Mouse (Mus musculus) kidney, postnatal 25 days (tissue): ENCODE measurements around the gene Ptger3.

ENCODE experiments used
- DNase-seq, 2 experiments: peaks; one replicate each; pipeline ENCODE4 v3.0.0; 2021; ENCODE audit warnings: mixed read lengths in 2 of 2

Gene Ptger3

DNA sequence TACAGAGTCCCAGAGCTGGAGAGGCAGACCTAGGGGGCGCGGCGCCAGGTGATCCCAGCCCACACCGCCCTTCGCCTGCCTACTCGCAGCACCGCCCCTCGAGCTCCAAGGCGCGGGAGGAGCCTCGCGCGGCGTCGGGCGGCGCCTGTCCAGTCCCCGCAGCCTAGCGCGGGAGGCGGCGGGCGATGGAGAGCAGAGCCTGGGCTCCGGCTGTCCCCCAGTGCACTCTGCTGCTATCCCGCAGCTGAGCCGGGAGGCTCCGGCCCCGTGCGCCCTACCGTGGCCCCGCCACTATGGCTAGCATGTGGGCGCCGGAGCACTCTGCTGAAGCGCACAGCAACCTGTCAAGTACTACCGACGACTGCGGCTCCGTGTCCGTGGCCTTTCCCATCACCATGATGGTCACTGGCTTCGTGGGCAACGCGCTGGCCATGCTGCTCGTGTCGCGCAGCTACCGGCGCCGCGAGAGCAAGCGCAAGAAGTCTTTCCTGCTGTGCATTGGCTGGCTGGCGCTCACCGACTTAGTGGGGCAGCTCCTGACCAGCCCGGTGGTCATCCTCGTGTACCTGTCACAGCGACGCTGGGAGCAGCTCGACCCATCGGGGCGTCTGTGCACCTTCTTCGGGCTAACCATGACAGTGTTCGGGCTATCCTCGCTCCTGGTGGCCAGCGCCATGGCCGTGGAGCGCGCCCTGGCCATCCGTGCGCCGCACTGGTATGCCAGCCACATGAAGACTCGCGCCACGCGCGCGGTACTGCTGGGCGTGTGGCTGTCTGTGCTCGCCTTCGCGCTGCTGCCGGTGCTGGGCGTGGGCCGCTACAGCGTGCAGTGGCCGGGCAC, at the start of gene Ptger3:
Gene Ptger3 (plus strand): TSS at position 168 of the 841 bp plus-strand sequence.
- peak; percentile 71 to 84 for DNase-seq

- DNase-seq, result peak in 1 of 2 experiments; percentile 6
These were observed 48.7 kb upstream of the Ptger3 start for GRCm38 (mm10) chr3:157517992-157518391.

DNA sequence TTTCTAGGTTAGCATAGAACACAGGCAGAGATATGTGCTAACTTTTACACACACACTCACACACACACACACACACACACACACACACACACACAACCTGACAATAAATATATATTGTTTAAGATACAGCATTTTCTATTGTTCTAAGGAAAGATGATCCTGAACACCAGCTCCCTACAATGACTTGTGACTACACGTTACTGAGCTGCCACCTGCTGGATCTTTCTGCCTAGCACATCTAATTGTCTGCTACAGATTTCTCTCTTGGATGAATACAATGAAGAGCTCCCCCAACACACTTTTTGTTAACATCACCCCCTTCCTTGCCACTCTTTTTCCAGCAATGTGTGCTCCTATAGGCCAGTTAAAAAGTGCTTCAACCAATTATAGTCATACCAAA, 46.3 kb upstream of the Ptger3 start:
- peak; percentile 35 to 57 for DNase-seq

GRCm38 (mm10) chr3:157523834-157524233, 42.9 kb upstream of the Ptger3 start:
- DNase-seq, result no peak

DNA sequence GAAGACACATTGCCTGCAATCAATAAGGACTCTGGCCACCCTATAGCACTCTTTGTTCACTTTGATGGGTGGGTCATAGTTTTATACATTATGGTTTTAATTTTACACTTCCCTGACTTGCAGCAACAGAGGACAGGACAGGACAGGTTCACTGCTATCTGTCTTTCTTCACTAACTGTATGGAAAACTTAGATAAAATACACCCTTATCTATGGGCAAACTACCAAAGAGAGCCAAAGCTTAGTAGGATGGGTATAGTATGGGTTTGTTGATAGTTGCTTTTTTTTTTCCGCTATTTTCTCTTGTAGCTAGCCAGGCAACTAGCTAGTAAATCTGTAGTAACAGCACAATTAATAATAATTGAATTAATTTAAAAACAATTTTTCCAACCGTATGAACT, 35.1 kb upstream of the Ptger3 start:
- DNase-seq, result no peak

DNA sequence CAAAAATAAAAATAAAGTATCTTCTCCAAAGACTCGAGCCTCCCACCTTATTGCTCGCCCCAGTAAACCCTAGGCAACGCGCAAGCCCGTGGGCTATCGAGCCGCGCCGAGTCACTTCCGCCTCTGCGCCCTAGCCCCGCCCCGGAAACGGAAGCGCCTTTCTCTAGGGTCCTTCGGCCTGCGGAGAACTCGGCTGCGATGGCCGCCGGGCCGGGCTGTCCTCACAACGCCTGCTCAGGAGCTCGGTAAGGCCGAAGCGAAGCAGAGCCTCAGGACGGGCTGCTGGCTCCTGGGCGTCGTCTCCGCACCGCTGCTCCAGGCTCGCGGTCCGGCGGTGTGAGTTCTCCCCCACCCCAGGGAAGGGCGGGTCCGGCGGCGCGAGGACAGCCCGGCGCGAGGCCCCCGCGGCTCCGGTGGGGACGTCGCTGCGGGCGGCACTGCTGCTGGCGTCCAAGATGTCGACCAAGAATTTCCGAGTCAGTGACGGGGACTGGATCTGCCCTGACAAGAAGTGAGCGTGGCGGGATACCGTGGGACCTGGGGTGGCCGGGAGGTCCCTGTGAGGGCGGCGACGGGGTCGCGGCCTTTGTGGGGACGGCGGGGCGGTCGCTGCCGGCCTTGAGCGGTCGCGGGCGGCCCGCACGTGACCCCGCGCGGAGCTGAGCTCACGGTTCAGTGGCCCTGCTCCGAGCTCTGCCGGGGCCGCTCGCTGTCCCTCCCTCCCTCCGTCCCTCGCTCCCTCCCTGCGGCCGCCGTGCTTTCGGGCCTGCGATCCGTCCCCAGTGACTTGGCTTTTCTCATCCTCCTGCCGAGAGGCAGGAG, 32.5 kb upstream of the Ptger3 start, which contains the start of gene Zranb2:
Gene Zranb2 (plus strand): TSS at position 197 of the 822 bp plus-strand sequence.
- peak; percentile 96 for DNase-seq

- no peak for DNase-seq
These were observed 31.8 kb upstream of the Ptger3 start for GRCm38 (mm10) chr3:157534786-157535415.

GRCm38 (mm10) chr3:157549323-157549722, 17.4 kb upstream of the Ptger3 start:
- DNase-seq, result no peak

DNA sequence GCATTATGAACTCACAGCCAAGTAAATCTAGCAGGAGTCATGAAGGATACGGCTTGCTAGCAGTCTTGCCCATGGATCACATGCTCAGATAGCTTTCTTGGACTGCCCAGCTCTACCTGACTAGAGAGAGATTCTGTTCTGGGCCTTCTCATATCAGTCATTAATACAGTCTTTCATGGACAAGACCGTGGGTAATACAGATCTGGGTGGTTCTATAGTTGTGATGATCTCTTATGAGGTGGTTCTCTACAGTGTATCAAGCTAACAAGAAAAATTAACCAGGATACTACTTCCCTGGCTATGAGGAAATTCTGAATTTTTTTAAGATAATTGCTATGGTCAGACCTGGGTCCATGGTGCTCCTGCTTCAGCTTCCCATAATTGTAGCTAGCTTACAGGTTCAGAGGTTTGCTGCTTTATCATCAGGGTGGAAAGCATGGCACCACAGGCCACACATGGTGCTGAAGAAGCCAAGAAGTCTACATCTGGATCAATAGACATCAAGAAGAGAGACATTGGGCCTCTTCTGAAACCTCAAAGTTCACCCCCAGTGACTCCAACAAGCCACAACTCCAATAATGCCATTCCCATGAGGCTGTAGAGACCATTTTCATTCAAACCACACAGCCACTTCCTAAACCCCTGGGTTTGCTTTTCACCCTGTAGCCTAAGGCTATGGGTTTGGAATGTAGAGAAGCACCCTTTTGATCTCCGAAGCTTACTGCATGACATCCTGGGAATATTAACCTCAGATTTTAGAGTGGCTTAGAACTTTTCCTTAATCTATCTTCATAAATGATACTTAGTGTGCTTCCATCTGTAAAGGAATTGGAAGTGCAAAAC, 16.7 kb upstream of the Ptger3 start:
- no peak for DNase-seq

DNA sequence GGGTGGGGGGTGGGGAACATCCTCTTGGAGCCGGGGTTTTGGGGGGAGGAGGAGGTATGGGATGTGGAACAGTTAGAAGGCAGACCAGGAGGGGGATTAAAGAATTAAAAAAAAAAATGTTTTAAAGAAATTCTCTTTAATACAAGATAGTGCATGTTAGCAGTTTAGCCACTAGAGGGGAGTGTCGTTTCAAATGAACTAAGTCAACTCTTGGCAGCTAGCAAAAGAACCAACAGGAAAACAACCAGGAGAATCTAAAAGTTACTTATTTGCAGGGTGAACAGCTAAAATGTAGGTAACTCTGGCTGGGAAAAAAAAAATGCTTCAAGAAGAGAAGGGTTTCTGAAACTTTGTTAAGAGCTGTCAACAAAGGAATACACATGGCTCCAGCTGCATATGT, 1.5 kb upstream of the Ptger3 start:
- DNase-seq, result peak in 1 of 2 experiments; percentile 61

- peak; percentile 36 to 46 for DNase-seq
These were observed 957 bp downstream of the Ptger3 start for GRCm38 (mm10) chr3:157567566-157568132.

DNA sequence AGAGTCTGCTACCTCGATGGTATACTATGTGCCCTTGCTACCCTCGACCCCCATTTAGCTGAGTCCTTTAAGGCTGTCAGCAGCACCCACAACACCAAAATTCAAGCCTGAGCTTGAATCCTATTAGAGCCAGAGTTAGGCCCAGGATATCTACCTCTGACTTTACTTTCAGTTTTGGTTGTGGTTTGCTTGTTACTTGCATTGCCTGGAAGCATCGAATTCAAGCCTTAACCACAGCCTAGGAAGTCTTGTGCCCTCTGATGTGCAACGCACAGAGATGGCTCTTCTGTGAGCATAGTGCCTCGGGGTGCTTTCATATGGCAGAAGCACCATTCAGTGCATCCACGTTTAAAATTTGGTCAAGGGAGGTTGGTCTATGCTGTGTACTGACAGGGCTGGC, 5.3 kb downstream of the Ptger3 start:
- DNase-seq, result no peak

GRCm38 (mm10) chr3:157575441-157576342, 9.0 kb downstream of the Ptger3 start:
- DNase-seq, result peak; percentile 33 to 50

DNA sequence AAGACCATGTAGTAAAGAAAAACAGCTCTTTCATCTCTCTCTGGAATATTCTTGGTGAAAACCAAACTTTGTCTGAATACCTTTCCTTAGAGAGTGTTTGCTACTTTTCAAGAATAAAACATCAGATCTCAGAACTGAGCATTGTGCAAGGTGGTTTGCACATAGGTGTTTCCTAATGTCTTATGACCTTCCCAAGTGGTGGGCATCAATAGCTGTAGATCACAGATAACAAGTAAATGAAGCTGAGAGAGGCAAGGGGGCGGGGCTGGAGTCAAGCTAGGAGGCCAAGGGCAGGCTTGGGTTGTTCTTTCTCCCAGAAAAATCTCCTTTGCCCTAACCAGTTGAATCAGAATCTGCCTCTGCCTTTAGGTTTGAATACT, 9.6 kb downstream of the Ptger3 start:
- DNase-seq, result no peak

DNA sequence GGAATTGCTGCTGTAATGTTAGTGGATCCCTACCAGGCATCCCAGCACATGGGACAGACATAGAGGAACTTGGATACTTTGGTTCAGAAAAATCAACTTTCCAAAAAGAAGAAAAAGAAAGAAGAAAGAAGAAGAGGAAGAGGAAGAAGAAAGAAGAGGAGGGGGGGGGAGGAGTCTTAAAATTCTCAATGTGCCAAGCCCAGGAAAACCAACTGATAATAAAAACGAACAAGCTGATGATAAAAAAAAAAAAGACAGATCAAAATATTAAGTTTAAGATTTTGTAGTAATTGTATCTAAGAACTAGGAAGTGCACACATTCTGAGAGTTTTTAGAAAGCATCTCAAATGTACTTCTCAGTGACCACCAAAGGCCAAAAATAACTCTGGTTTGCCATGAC, 10.2 kb downstream of the Ptger3 start:
- DNase-seq, result no peak

DNA sequence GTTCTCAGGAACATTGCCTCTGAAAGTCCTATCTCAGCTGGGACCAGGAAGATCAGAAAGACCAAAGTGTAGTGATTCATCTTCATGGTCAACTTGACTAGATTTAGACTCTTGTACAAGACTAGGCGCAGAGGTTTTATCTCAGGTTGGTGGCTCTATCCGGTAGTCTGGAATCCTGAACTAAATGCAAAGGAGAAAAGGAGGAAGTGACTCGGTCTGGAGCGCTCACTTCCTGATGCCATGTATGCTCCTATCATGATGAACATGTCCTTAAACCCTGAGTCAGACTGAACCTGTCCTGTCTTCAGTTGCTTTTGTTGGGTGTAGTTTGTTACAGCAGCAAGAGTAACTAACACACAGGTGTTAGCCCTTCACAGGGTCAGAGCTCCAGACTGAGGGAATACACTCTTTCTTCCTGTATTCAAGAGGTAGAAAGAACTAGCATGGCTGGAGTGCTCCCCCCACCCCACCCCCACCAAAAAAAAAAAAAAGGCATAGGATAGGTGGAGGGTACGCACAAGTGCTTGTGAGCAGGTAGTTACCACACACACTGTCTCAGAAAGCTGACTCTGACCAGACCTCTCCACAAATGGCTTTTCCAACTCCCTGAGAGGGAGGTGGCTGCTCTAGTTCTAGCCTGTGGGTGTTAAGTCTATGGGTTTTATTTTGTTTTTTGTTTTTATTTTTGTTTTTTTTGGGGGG, 11.9 kb downstream of the Ptger3 start:
- DNase-seq, result no peak

DNA sequence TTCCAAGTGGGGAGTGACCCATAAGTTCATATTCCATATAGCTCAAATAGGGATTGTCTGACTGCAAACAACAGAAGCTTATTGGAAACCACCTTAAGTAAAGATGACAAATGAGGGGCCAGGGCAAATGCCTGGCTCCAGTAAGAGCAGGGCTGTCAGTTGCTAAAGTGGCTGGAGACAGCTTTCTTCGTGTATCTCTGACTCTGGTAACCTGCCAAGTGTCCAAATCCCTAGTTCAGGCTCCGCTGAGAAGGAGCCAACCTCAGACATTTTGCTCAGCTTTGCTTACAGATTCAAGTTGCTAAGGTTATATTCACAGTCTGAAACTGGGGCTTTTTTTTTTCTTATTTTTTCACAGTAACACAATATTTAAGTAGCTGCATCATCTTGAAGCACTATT, 12.7 kb downstream of the Ptger3 start:
- no peak for DNase-seq

DNA sequence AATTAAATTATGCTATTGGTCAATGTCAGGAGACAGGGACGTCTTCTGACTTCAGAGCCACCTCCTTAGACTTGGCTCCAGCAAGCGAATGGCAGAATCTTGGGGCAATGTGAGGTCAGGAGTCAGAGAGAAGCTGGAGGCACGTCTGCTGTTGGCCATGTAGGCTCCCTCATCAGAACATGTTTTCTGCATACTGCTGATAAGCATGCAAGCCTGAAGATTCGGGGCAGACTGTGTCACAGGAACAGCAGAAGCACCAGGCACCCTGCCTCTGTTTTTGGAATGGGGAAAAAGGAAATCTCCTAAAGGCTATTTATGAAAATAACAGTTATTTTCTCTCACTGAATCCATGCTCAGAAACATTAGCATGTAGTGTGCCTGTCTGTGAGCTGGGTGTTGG, 13.6 kb downstream of the Ptger3 start:
- DNase-seq, result no peak

- no peak for DNase-seq
These were observed 15.1 kb downstream of the Ptger3 start for GRCm38 (mm10) chr3:157581755-157582154.
